Mouse (Mus musculus) naive thymus-derived CD4-positive, alpha-beta T cell, adult 5 months (primary cell): ENCODE measurements around the gene Gm45716. TPM values are rescaled to one million over a fixed set of nuclear protein-coding genes. Genes with fewer than 3 reads are reported as not detected.

Experiments used
- polyA plus RNA-seq: library from polyadenylated mRNA; unstranded; fragments of 100-300 nt; shearing (Covaris generic); gene quantifications from one replicate; pipeline ENCODE4 v1.2.1, GENCODE M21; 2017

Gm45716 gene
- 11.1 TPM for polyA plus RNA-seq

DNA sequence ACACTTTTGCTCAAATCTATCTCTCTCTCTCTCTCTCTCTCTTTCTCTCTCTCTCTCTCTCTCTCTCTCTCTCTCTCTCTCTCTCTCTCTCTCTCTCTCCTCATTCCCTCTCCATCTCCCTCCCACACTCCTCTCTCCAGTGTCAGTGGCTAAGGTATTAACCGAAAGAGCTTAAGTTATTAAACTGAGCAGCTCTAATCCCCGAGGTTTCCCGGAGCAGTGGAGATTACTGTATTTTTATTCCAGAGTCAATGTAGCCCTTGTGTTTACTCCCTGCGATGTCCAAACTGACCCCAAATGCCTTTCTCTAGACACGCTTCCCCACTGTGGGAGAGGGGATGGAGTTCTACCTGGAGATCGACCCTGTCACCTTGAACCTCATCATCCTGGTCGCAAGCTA, at the start of gene Gm45716:
TSS of gene Gm45716 (plus strand) at position 243 of the 400 bp plus-strand sequence.

DNA sequence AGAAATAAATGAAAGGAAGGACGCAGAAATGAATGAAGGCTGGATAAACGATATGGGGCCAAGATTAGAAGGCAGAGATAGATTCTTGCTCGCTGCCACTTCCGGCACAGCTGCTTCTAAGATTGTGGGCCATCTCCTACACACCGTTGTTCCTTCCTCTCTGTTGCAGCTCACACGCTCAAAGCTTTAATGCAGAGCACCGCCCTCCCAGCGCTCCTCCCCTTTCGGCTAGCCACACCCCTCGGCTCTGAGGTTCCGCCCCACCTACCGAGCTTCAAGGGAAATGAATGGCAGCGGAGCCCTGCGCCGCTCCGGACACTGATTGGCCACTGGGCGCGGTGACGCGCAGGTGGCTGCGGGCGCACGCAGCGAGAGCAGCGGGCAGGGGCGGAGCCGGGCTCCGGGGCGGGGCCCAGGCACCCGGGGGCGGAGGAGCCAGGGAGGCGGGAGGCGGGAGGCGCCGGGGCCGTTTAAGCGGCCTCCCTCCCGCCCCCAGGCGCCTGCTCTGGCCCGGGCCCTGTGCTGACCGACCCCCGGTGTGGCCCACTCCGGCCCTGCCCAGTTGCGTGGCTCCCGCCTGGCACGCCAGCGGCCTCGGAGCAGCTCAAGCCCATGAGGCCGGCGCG, 61.7 kb downstream of the Gm45716 start, which contains the start of gene Mmd:
TSS of gene Mmd (plus strand) at position 432 of the 626 bp plus-strand sequence.

Other genes with a start within 250 kb of the Gm45716 start
- gene Pctp, start 184.8 kb upstream of the Gm45716 start, polyA plus RNA-seq: 2.0 TPM
- gene Tmem100, start 157.3 kb upstream of the Gm45716 start, polyA plus RNA-seq: not detected
- gene Mmd, start 61.8 kb downstream of the Gm45716 start, polyA plus RNA-seq: 13.0 TPM
- gene Hlf, start 203.2 kb downstream of the Gm45716 start, polyA plus RNA-seq: 1.2 TPM